Mouse (Mus musculus) brain, embryonic 14.5 days (tissue): ENCODE measurements at regions not wholly inside any gene's neighbourhood (a gene's known extent, or its start where the extent isn't known, plus 50 kb on each side); places are given as distances from the start of the nearest gene placed in this dataset.
"Not testable (repeated sequence)": the region's sequence is repeated elsewhere in the genome, so short reads cannot be mapped to it uniquely, and the experiment has no call there.

Source experiments
- DNase-seq: peaks from one replicate; pipeline ENCODE4 v3.0.0-alpha.2; 2011; ENCODE audit warnings: low read depth
- CTCF ChIP-seq: fragments of 200-500 bp; IDR thresholded peaks from 2 replicates; pipeline ENCODE4 v1.5.1; 2012; ENCODE audit warnings: inconsistent platforms, mild to moderate bottlenecking, moderate library complexity, borderline replicate concordance; ENCODE audit not compliant: insufficient read depth, insufficient read length; ENCODE audit errors: extremely low read depth
- POLR2A ChIP-seq: fragments of 200-500 bp; IDR thresholded peaks from 2 replicates; pipeline ENCODE4 v1.6.1; 2012; ENCODE audit warnings: mild to moderate bottlenecking, inconsistent platforms, borderline replicate concordance; ENCODE audit not compliant: poor library complexity, insufficient read depth, insufficient read length, severe bottlenecking; ENCODE audit errors: extremely low read depth

- TF ChIP-seq POLR2A (no peak), CTCF (no peak)
These were observed 448.0 kb downstream of the Anxa1 start for GRCm38 (mm10) chr19:19942697-19943096.

GRCm38 (mm10) chr19:19921109-19921508 lies 469.6 kb downstream of the Anxa1 start:
- TF ChIP-seq POLR2A (no peak), CTCF (no peak)
- DNase-seq, result no peak

More at GRCm38 (mm10) chr19:19942697-19943096, 448.0 kb downstream of the Anxa1 start:
- peak; percentile 40 for DNase-seq

GRCm38 (mm10) chr19:19885933-19886710 lies 504.6 kb downstream of the Anxa1 start:
- peak; percentile 87 for DNase-seq
- no peak for TF ChIP-seq POLR2A
- TF ChIP-seq CTCF, result no peak

- TF ChIP-seq POLR2A, result no peak
- no peak for TF ChIP-seq CTCF
These were observed 509.8 kb downstream of the Anxa1 start for GRCm38 (mm10) chr19:19880895-19881294.

GRCm38 (mm10) chr19:19848152-19848551 lies 542.6 kb downstream of the Anxa1 start:
- TF ChIP-seq POLR2A (no peak), CTCF (no peak)
- peak; percentile 5 for DNase-seq

More at GRCm38 (mm10) chr19:19880895-19881294, 509.8 kb downstream of the Anxa1 start:
- DNase-seq, result no peak

- no peak for DNase-seq
- TF ChIP-seq POLR2A, result no peak
- TF ChIP-seq CTCF, result no peak
These were observed 582.8 kb downstream of the Anxa1 start for GRCm38 (mm10) chr19:19807992-19808391.

- DNase-seq, result no peak
- TF ChIP-seq POLR2A (no peak), CTCF (no peak)
These were observed 596.9 kb downstream of the Anxa1 start for GRCm38 (mm10) chr19:19793835-19794234.

- no peak for TF ChIP-seq CTCF
- no peak for TF ChIP-seq POLR2A
- DNase-seq, result peak; percentile 52
These were observed 607.2 kb downstream of the Anxa1 start for GRCm38 (mm10) chr19:19783507-19783906.

GRCm38 (mm10) chr19:19777891-19778290 lies 612.9 kb downstream of the Anxa1 start:
- TF ChIP-seq POLR2A (no peak), CTCF (no peak)

GRCm38 (mm10) chr19:19770990-19771389 lies 619.8 kb downstream of the Anxa1 start:
- no peak for TF ChIP-seq POLR2A
- no peak for TF ChIP-seq CTCF
- no peak for DNase-seq

More at GRCm38 (mm10) chr19:19777891-19778290, 612.9 kb downstream of the Anxa1 start:
- DNase-seq, result peak; percentile 9

- not testable (repeated sequence) for DNase-seq
These were observed 639.1 kb upstream of the Rorb start for GRCm38 (mm10) chr19:19750069-19750599.
